Mouse (Mus musculus) hindbrain, embryonic 13.5 days (tissue): ENCODE measurements around the gene Irf6. TPM values are rescaled to one million over a fixed set of nuclear protein-coding genes. Genes with fewer than 3 reads are reported as not detected.

ENCODE experiments used
- ATAC-seq: fragments of 200-750 bp; cut with Nextera tagmentation; 2 replicates; pipeline ENCODE4 v1.8.0; 2017; ENCODE audit warnings: moderate TSS enrichment; ENCODE audit not compliant: low FRiP score
- H3K27ac ChIP-seq: fragments of 300-500 bp; sonication (generic); 2 replicates; pipeline ENCODE4 v1.5.1; 2015; ENCODE audit warnings: inconsistent platforms, mild to moderate bottlenecking, moderate library complexity
- H3K27me3 ChIP-seq: fragments of 300-500 bp; sonication (generic); 2 replicates; pipeline ENCODE4 v1.6.1; 2015; ENCODE audit warnings: mild to moderate bottlenecking, inconsistent platforms
- H3K36me3 ChIP-seq: fragments of 300-500 bp; sonication (generic); 2 replicates; pipeline ENCODE4 v1.6.1; 2015; ENCODE audit warnings: mild to moderate bottlenecking, inconsistent platforms
- H3K4me1 ChIP-seq: fragments of 300-500 bp; sonication (generic); replicated peaks from 2 replicates; pipeline ENCODE4 v1.6.1; 2015; ENCODE audit warnings: inconsistent platforms
- H3K4me2 ChIP-seq: fragments of 300-500 bp; sonication (generic); 2 replicates; pipeline ENCODE4 v1.6.1; 2015; ENCODE audit warnings: inconsistent platforms, mild to moderate bottlenecking, moderate library complexity
- H3K4me3 ChIP-seq: fragments of 300-500 bp; sonication (generic); 2 replicates; pipeline ENCODE4 v1.5.1; 2015; ENCODE audit warnings: mild to moderate bottlenecking, inconsistent platforms
- H3K9ac ChIP-seq: fragments of 300-500 bp; sonication (generic); 2 replicates; pipeline ENCODE4 v1.6.1; 2015; ENCODE audit warnings: mild to moderate bottlenecking, inconsistent platforms
- H3K9me3 ChIP-seq: fragments of 300-500 bp; sonication (generic); 2 replicates; pipeline ENCODE4 v1.6.1; 2016; ENCODE audit warnings: inconsistent platforms
- WGBS: fragments of 180-500 bp; shearing (Covaris S2); methylation state at CpG from one replicate; pipeline ENCODE4 v1.1.7; 2015; 5-methylcytosine and 5-hydroxymethylcytosine counted together
- polyA plus RNA-seq: library from polyadenylated mRNA; unstranded; fragments of >200 nt; fragmentation: Nextera tagmentation; extraction: Ambion mirVana; gene quantifications from 2 replicates; pipeline ENCODE4 v1.2.1, GENCODE M21; 2015

Gene Irf6
- polyA plus RNA-seq, 1 experiment from 2014 or later: 0.62 TPM

- H3K4me2 ChIP-seq: no peak overlapping the region
- peaks cover 8% of the 10 kb centered on the region for H3K4me1 ChIP-seq
- no peaks in the 10 kb centered on the region; the same call in 1 of the 2 replicates for H3K27me3 ChIP-seq
- no peak overlapping the region for H3K4me3 ChIP-seq
- no peaks in the 10 kb centered on the region for H3K9me3 ChIP-seq
- H3K9ac ChIP-seq: no peak overlapping the region
- H3K27ac ChIP-seq: no peak overlapping the region; the same call in none of the 2 replicates
- WGBS: 46% methylated on average over 9 of the region's 9 CpGs
- H3K36me3 ChIP-seq: no peaks in the 10 kb centered on the region
- 0 out of 2 replicates have a peak, but pooled peaks have one; percentile 69 for ATAC-seq
Observed at GRCm38 (mm10) chr1:193189151-193189621, 36.3 kb downstream of the Irf6 start.

- peaks cover 8% of the 10 kb centered on the region for H3K4me1 ChIP-seq
- H3K27ac ChIP-seq: no peak overlapping the region; the same call in 1 of the 2 replicates
- H3K4me2 ChIP-seq: no peak overlapping the region
- H3K36me3 ChIP-seq: no peaks in the 10 kb centered on the region
- H3K9ac ChIP-seq: no peak overlapping the region
- no peak overlapping the region for H3K4me3 ChIP-seq
- no peaks in the 10 kb centered on the region for H3K27me3 ChIP-seq
- ATAC-seq: no peak
- H3K9me3 ChIP-seq: no peaks in the 10 kb centered on the region
- 54% methylated on average over 3 of the region's 3 CpGs for WGBS
Observed at GRCm38 (mm10) chr1:193189771-193190170, 36.9 kb downstream of the Irf6 start.

GRCm38 (mm10) chr1:193191675-193192283 is 38.9 kb downstream of the Irf6 start:
- peaks cover 9% of the 10 kb centered on the region for H3K4me1 ChIP-seq
- H3K9me3 ChIP-seq: no peaks in the 10 kb centered on the region
- no peak overlapping the region for H3K4me3 ChIP-seq
- no peak overlapping the region for H3K4me2 ChIP-seq
- H3K9ac ChIP-seq: no peak overlapping the region
- no peak for ATAC-seq
- H3K27ac ChIP-seq: no peak overlapping the region
- H3K36me3 ChIP-seq: no peaks in the 10 kb centered on the region
- WGBS: 91% methylated on average over 7 of the region's 7 CpGs
- no peaks in the 10 kb centered on the region for H3K27me3 ChIP-seq

GRCm38 (mm10) chr1:193194416-193195140 is 41.7 kb downstream of the Irf6 start:
- H3K36me3 ChIP-seq: no peaks in the 10 kb centered on the region
- WGBS: 93% methylated on average over 3 of the region's 3 CpGs
- no peak overlapping the region for H3K27ac ChIP-seq

GRCm38 (mm10) chr1:193195169-193195810 is 42.4 kb downstream of the Irf6 start:
- no peak overlapping the region for H3K4me2 ChIP-seq
- WGBS: 83% methylated on average over 3 of the region's 3 CpGs
- no peak overlapping the region for H3K27ac ChIP-seq
- no peaks in the 10 kb centered on the region for H3K36me3 ChIP-seq
- H3K4me3 ChIP-seq: no peak overlapping the region
- H3K4me1 ChIP-seq: 0 out of 2 replicates have a peak, but pooled peaks cover 3% of the 10 kb centered on the region
- ATAC-seq: no peak
- H3K9ac ChIP-seq: no peak overlapping the region
- H3K9me3 ChIP-seq: no peaks in the 10 kb centered on the region
- H3K27me3 ChIP-seq: no peaks in the 10 kb centered on the region

More at GRCm38 (mm10) chr1:193194416-193195140, 41.7 kb downstream of the Irf6 start:
- peaks cover 6% of the 10 kb centered on the region for H3K4me1 ChIP-seq
- ATAC-seq: no peak
- H3K4me3 ChIP-seq: no peak overlapping the region
- H3K9ac ChIP-seq: no peak overlapping the region
- H3K9me3 ChIP-seq: no peaks in the 10 kb centered on the region
- H3K27me3 ChIP-seq: no peaks in the 10 kb centered on the region
- H3K4me2 ChIP-seq: no peak overlapping the region

GRCm38 (mm10) chr1:193197494-193198205 is 44.7 kb downstream of the Irf6 start:
- H3K9me3 ChIP-seq: no peaks in the 10 kb centered on the region
- no peak overlapping the region for H3K9ac ChIP-seq
- H3K4me1 ChIP-seq: 0 out of 2 replicates have a peak, but pooled peaks cover 3% of the 10 kb centered on the region
- H3K4me2 ChIP-seq: no peak overlapping the region
- no peak overlapping the region for H3K4me3 ChIP-seq
- no peak overlapping the region for H3K27ac ChIP-seq
- 90% methylated on average over 18 of the region's 18 CpGs for WGBS
- no peak for ATAC-seq
- H3K36me3 ChIP-seq: no peaks in the 10 kb centered on the region
- H3K27me3 ChIP-seq: no peaks in the 10 kb centered on the region

- H3K36me3 ChIP-seq: no peaks in the 10 kb centered on the region
- WGBS: 95% methylated on average over 2 of the region's 2 CpGs
- H3K27me3 ChIP-seq: no peaks in the 10 kb centered on the region
- H3K9ac ChIP-seq: no peak overlapping the region
- H3K4me1 ChIP-seq: 0 out of 2 replicates have a peak, but pooled peaks cover 3% of the 10 kb centered on the region
- H3K4me3 ChIP-seq: no peak overlapping the region
- H3K27ac ChIP-seq: no peak overlapping the region
- ATAC-seq: no peak
- no peak overlapping the region for H3K4me2 ChIP-seq
- H3K9me3 ChIP-seq: no peaks in the 10 kb centered on the region
Observed at GRCm38 (mm10) chr1:193198312-193198711, 45.4 kb downstream of the Irf6 start.

GRCm38 (mm10) chr1:193200640-193201382 is 47.9 kb downstream of the Irf6 start:
- Histone ChIP-seq H3K36me3 (no peaks in the 10 kb centered on the region), H3K4me3 (no peak overlapping the region), H3K4me1 (0 out of 2 replicates have a peak, but pooled peaks cover 3% of the 10 kb centered on the region), H3K4me2 (no peak overlapping the region), H3K27ac (no peak overlapping the region), H3K9me3 (no peaks in the 10 kb centered on the region), H3K9ac (no peak overlapping the region), H3K27me3 (no peaks in the 10 kb centered on the region)
- no peak for ATAC-seq
- WGBS: 86% methylated on average over 8 of the region's 8 CpGs

- WGBS: 66% methylated on average over 5 of the region's 5 CpGs
- Histone ChIP-seq H3K27me3 (no peaks in the 10 kb centered on the region), H3K9me3 (no peaks in the 10 kb centered on the region), H3K4me3 (no peak within 1 kb of the TSS), H3K36me3 (no peaks in the 10 kb centered on the region), H3K9ac (no peak within 1 kb of the TSS), H3K4me1 (0 out of 2 replicates have a peak, but pooled peaks cover 3% of the 10 kb centered on the region), H3K4me2 (no peak within 1 kb of the TSS), H3K27ac (no peak within 1 kb of the TSS)
- no peak for ATAC-seq
Observed at GRCm38 (mm10) chr1:193201383-193201778, 48.5 kb downstream of the Irf6 start, which contains the start of gene Traf3ip3. Gene Traf3ip3 (minus strand): TSS chr1:193201703.

- Histone ChIP-seq H3K36me3 (no peaks in the 10 kb centered on the region), H3K27me3 (no peaks in the 10 kb centered on the region), H3K4me3 (no peak overlapping the region), H3K9me3 (no peaks in the 10 kb centered on the region), H3K9ac (no peak overlapping the region), H3K27ac (no peak overlapping the region), H3K4me1 (no peaks in the 10 kb centered on the region), H3K4me2 (no peak overlapping the region)
- ATAC-seq: no peak
- WGBS: 86% methylated on average over 2 of the region's 2 CpGs
Observed at GRCm38 (mm10) chr1:193203821-193204220, 50.9 kb downstream of the Irf6 start.

- H3K27ac ChIP-seq: no peak overlapping the region
- H3K4me1 ChIP-seq: no peaks in the 10 kb centered on the region
- no peaks in the 10 kb centered on the region for H3K27me3 ChIP-seq
- no peak overlapping the region for H3K9ac ChIP-seq
- H3K4me2 ChIP-seq: no peak overlapping the region
- no peak overlapping the region for H3K4me3 ChIP-seq
- H3K36me3 ChIP-seq: no peaks in the 10 kb centered on the region
- ATAC-seq: no peak
- WGBS: 95% methylated on average over 2 of the region's 2 CpGs
- H3K9me3 ChIP-seq: no peaks in the 10 kb centered on the region
Observed at GRCm38 (mm10) chr1:193205431-193205830, 52.5 kb downstream of the Irf6 start.
